Mouse (Mus musculus): Measurements from ENCODE around the gene Ppp1r15a. TPM values are rescaled to one million over a fixed set of nuclear protein-coding genes. Genes with fewer than 3 reads are reported as not detected.

The Ppp1r15a gene
- 288 and 364 TPM in 2 replicates for total RNA-seq (2017)

DNA sequence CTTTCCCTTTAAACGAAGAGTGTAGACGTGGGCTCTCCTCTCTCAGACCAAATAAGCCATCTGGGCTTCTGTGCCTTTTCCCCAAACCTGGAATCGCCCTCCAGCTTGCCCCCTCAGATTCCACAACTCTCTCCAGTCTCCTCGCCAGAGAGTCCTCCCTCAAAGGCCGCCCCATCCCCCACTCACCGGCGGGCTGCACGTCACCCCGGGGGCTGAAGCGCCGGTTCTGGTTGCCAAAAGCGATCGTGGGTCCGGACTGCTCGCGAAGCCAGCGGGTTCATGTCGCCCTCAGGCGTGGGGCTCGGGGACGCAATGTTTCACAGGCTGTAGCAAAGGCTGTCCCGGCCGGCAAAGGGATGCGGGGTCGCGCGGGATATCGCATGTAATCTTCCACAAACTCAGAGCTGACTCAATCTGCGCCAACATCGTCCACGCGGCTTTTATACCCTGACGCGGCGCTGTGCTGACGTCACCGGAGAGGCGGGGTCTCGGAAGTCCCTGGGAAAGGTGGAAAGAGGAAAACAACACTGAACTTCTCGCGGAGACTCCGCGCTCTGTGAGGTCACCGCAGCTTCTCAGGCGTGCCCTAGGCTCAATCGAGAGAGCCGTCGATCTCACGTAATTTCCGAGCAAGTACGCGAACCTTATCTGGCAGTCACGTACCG, at the start of gene Ppp1r15a, which contains the start of gene Plekha4:
Gene Ppp1r15a, minus strand, starts transcription at position 460 of the 665 bp plus-strand sequence.
Gene Plekha4, plus strand, starts transcription at position 522 of the 665 bp plus-strand sequence.
- peak; percentile 82 for ATAC-seq (ENCODE audit: extremely low read depth, insufficient number of reproducible peaks, low FRiP score, poor library complexity, severe bottlenecking)

DNA sequence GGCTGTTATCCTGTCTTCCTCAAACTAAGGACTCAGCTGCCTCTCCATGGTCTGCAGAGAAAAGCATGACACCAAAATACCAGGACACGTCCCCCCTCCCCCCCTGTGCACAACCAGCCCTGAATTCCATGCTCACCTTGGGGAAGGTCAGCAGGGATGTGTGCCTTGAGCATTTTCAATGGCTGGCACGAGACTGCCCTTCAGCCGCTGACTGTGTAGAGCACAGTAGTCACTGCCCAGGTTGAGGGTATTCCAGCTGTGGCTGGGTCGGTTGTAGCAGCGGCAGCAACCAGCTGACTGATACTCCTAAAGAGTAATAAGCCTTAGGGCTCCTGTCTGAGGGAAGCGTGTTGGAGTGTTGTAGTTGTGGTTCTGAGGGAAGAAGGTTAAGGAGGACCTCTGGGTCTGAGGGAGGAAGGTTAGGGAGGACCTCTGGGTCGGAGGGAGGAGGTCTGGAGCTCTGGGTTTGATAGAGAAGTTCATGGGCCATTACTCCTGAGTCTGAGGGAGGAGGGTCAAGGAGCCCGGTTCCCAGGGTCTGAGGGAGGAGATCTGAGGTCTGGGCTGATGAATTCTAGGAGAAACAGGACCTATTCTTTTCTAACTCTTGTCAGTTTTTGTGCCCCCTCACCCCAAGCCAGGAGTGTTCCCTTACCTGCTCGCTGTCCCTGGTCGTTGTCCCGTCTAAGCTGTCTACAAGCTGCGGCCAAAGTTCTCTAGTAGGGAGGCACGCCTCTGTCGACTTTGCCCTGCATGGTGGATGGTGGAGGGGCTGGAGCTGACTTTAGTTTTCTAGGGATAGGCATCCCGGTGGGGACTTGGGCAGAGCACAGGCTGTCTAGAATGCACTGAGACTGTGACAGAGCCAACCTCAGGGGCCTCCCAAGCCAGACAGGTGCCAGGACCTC, 48.7 kb upstream of the Ppp1r15a start:
- ATAC-seq (ENCODE audit: extremely low read depth, insufficient number of reproducible peaks, low FRiP score, poor library complexity, severe bottlenecking) = no peak

- no peak for ATAC-seq (ENCODE audit: extremely low read depth, insufficient number of reproducible peaks, low FRiP score, poor library complexity, severe bottlenecking)
These were observed 47.9 kb upstream of the Ppp1r15a start for GRCm38 (mm10) chr7:45573954-45574353.

DNA sequence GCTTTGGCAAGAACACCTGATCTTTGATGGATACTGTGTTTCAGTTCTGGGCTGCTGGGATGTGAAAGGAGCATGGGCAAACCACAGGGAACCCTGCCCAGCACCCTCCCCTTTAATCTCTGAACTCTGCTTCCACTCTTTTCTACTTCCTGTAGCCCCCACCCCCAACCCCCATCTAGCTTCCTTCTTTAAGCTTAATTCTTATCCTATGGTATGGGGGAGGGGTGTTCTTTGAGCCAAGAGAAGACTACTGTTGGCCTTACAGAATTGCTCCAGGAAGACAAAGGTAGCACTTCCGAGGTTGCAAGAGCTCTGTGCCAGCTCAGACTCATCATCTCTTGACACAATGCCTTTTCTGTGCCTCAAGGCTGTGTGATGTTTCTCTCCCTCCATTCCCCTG, 45.9 kb upstream of the Ppp1r15a start:
- no peak for ATAC-seq (ENCODE audit: extremely low read depth, insufficient number of reproducible peaks, low FRiP score, poor library complexity, severe bottlenecking)

DNA sequence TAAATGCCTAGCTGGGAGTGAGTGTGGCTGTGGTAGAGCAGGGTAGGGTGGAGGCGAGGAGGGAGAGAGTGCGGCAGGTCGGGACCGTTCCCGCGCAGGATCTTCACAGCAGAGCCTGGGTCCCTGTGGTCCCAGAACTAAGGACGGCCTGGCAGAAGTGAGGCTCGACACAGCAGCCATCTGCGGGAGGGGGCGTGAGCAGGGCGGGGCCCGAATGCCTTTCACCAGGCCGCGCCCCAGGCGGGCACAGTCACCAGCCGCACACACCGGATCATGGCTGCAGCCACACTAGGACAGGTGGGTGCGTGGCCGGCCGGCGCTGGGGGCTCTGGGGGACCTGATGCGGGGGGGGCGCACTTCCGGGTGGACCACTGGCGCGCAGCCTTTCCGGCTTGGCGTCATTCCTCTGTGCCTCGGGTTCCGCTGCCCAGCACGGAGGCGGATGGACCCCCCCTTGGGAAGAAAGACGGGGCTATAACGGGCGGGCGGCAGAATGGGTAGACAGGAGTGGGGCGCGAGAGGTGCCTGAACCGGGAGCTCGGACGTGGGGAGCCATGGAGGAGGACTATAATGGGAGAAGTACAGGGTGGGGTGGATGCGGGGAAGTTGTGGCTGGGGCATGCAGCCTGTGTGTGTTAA, 44.2 kb upstream of the Ppp1r15a start, which contains the start of gene Bcat2:
Gene Bcat2, plus strand, starts transcription at position 51 of the 639 bp plus-strand sequence.
- ATAC-seq (ENCODE audit: extremely low read depth, insufficient number of reproducible peaks, low FRiP score, poor library complexity, severe bottlenecking) = peak; percentile 66

DNA sequence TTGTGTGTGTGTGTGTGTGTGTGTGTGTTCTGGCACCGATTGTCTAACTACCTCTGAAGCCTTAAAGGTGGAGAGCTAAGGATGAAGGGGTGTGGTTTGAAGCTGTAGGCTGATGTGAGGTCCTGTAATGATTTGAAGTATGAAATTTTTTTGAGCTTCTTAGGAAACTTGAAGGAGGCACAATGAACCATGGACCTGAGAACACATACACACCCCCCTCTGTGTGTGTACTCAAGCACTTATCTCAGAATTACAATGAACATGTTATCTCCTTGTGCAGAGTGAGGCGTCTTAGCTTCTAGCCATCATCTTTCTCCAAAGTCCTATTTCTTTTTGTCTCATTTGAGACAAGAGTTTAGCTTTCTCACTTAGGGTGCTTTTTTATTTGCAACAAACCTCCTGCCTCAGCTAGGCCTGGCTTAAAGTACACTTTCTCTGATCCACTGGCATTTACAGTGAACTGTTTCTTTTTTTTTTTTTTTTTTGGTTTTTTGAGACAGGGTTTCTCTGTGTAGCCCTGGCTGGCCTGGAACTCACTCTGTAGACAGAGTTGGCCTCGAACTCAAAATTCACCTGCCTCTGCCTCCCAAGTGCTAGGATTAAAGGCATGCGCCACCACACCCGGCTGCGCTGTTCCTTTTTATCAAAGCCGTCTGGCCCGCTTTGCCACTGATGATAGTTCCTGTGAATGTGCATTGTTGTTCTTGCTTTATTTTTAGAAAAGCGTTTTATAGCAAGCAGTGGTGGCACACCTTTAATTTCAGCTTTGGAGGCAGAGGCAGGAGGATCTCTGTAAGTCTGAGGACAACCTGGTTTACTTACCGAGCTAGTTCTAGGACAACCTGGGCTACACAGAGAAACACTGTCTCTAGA, 42.8 kb upstream of the Ppp1r15a start:
- ATAC-seq (ENCODE audit: extremely low read depth, insufficient number of reproducible peaks, low FRiP score, poor library complexity, severe bottlenecking) = no peak

- ATAC-seq (ENCODE audit: extremely low read depth, insufficient number of reproducible peaks, low FRiP score, poor library complexity, severe bottlenecking) = peak; percentile 92
These were observed 41.9 kb upstream of the Ppp1r15a start for GRCm38 (mm10) chr7:45567780-45568516.

GRCm38 (mm10) chr7:45567112-45567779, 41.2 kb upstream of the Ppp1r15a start:
- no peak for ATAC-seq (ENCODE audit: extremely low read depth, insufficient number of reproducible peaks, low FRiP score, poor library complexity, severe bottlenecking)

- ATAC-seq (ENCODE audit: extremely low read depth, insufficient number of reproducible peaks, low FRiP score, poor library complexity, severe bottlenecking) = no peak
These were observed 39.4 kb upstream of the Ppp1r15a start for GRCm38 (mm10) chr7:45565446-45565845.

- ATAC-seq (ENCODE audit: extremely low read depth, insufficient number of reproducible peaks, low FRiP score, poor library complexity, severe bottlenecking) = no peak
These were observed 38.7 kb upstream of the Ppp1r15a start for GRCm38 (mm10) chr7:45564811-45565210.

DNA sequence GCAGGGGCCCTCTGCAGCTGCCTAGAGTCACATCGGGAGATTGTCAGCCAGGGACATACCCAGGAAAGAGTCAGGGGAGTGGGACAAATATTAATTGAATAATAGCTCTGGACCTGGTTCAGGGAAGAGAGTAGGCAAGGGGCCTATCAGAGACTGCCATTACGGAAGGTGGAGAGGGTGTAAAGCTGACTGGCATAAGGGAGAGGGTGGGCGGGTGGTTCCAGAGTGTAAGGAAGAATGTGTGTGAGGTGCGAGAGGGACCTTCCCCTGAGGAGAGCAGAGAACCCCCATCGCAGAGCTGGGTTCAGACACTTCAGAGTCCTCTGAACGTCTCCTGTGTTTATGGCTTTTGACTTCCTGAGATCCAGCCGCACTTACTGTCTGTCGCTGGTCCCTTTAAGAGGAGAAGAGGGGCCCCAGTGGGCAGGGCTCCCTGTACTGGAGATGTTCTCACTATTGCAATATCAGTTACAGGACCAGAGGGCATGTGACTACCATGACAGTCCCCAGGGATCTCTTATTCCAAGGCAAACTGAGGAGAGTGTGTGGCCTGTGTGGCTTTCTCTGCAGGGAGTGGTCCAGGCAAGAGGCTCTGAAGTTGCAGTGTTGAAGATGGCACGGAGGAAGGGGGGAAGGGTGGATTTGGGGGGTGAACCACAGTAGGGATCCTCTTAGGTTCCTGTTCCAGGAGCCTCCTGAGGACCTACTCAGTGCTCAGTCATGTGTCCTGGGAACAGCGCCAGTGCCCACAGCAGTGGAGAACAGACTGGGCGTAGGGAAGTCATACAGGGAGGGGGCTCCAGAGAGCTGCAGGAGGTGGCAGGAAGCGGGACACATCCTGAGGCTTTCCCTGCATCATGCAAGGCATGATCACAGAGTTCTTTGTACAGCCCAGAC, 35.8 kb upstream of the Ppp1r15a start:
- ATAC-seq (ENCODE audit: extremely low read depth, insufficient number of reproducible peaks, low FRiP score, poor library complexity, severe bottlenecking) = no peak

DNA sequence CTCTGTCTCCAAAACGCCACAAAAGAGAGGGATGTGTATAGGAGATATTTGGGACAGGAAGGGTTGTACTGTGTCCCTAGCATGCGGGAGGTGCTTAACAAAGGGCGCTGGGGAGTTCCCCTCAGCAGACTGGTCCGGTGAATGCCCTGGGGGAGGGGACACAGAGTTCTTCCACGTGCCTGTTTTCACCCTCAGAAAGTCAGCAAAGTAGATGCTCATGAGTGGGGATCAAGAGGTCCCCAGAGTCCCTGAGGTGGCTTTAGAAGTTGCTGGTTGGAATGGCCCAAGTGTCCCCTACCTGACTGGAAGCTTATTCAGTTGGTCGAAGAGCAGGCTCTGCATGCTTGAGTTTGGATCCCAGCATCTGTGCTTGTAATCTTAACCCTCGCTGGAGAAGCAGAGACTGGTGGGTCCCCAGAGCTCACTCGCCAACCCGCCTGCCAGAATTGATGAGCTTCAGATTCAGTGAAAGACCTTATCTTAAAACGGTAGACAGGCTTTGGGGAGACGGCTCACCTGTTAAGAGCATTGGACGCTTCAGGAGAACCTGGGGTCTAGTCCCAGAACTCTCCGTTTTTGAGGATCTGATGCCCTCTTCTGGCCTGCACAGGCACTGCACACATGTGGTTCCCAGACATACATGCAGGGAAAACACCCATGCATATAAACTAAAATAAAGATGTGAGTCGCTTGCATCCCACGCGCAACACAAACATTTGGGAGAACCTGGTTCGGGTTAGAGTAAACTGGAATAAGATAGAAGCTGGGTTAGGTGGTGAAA, 35.0 kb upstream of the Ppp1r15a start:
- ATAC-seq (ENCODE audit: extremely low read depth, insufficient number of reproducible peaks, low FRiP score, poor library complexity, severe bottlenecking) = peak; percentile 83

- ATAC-seq (ENCODE audit: extremely low read depth, insufficient number of reproducible peaks, low FRiP score, poor library complexity, severe bottlenecking) = no peak
These were observed 34.2 kb upstream of the Ppp1r15a start for GRCm38 (mm10) chr7:45560241-45560640.

GRCm38 (mm10) chr7:45558907-45559306, 32.8 kb upstream of the Ppp1r15a start:
- ATAC-seq (ENCODE audit: extremely low read depth, insufficient number of reproducible peaks, low FRiP score, poor library complexity, severe bottlenecking) = no peak

- peak; percentile 90 for ATAC-seq (ENCODE audit: extremely low read depth, insufficient number of reproducible peaks, low FRiP score, poor library complexity, severe bottlenecking)
These were observed 29.7 kb upstream of the Ppp1r15a start for GRCm38 (mm10) chr7:45555787-45556186.

GRCm38 (mm10) chr7:45554744-45555143, 28.7 kb upstream of the Ppp1r15a start, which contains the start of gene Hsd17b14:
Hsd17b14 (plus strand) TSS chr7:45554893.
- no peak for ATAC-seq (ENCODE audit: extremely low read depth, insufficient number of reproducible peaks, low FRiP score, poor library complexity, severe bottlenecking)

All from neutrophil, adult 5-6 weeks (primary cell).